Mouse (Mus musculus): Measurements from ENCODE around the gene Chchd6.

The Chchd6 gene

DNA sequence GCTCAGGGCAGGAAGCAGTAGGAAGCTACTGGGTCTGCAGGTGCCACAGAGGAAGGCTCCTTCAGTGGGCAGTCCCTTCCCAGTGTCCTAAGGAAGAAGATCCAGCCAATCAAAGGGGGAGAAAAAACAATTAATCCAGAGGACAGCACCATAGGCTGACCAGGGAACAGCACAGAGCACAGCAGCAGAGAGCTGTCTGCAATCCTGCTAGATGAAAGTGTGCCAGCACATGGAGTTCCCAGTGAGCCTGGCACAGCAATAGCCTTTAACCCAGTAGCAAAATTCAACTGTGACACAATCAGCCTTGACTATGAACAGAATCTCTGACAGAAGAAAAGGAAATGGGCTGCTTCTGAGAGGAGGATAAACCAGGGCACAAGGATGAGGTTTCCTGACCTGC, 9.8 kb downstream of the Chchd6 start:
- DNase-seq (ENCODE audit: low read depth, low spot score): no peak

- DNase-seq (ENCODE audit: low read depth, low spot score): no peak
Observed at GRCm38 (mm10) chr6:89584634-89585409, 10.6 kb downstream of the Chchd6 start.

DNA sequence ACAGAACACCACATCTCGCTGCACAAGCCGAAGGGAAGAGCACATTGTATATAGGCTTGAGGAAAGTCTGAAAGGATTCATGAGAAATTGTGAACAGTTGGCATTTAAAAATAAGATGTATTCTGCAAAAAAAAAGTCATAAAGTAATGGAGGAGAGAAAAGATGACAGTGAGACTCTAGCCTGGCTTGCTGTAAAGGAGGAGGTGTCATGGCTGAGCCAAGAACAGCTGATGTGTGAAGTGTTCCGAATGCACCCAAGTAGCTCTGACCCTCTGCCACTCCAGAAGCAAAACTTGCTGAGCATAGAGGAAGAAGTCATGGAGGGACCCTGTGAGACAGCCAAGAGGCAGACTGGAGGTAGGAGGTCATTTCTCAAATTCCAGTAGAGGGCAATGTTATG, 12.3 kb downstream of the Chchd6 start:
- DNase-seq (ENCODE audit: low read depth, low spot score): no peak

- DNase-seq (ENCODE audit: low read depth, low spot score): no peak
Observed at GRCm38 (mm10) chr6:89574641-89575040, 20.8 kb downstream of the Chchd6 start.

DNA sequence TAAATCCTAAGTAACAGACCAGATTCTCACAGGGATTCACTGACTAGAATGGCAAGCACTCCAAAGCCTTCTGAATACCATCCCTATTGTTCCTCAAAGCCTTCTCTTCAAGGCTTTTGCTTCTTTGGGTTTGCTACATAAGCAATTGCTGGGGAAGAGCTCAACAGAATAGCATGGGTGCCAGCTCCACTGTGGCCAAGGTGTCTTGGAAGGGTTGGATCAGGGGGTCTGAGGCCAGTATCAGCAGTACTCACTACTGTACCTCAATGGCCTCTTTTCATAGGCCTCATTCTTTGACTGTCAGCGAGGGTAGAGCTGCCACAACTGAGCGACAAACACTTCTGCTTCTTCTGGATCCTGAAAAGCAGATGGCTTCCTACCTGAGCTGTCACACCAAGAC, 21.7 kb downstream of the Chchd6 start:
- no peak for DNase-seq (ENCODE audit: low read depth, low spot score)

GRCm38 (mm10) chr6:89572921-89573636, 22.4 kb downstream of the Chchd6 start:
- DNase-seq (ENCODE audit: low read depth, low spot score): no peak

DNA sequence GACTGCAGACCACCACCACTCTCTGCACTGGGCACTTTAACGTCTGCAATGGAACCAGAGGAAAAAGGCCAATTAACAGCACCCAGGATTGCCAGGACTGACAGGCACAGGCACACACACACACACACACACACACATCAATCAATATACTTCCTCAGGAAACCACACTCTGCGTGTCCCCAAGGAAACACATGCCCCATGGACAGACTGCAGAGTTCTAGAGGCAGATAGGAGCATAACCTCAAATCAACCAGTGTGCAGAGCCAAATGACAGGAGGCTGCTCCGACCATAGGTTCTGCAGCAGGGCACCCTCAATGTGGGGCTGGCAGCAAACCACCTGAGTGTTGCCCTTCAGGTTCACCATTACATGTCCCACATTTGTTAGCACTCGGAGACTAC, 26.1 kb downstream of the Chchd6 start:
- DNase-seq (ENCODE audit: low read depth, low spot score): no peak

GRCm38 (mm10) chr6:89566740-89567139, 28.7 kb downstream of the Chchd6 start:
- no peak for DNase-seq (ENCODE audit: low read depth, low spot score)

GRCm38 (mm10) chr6:89563381-89563780, 32.1 kb downstream of the Chchd6 start:
- no peak for DNase-seq (ENCODE audit: low read depth, low spot score)

DNA sequence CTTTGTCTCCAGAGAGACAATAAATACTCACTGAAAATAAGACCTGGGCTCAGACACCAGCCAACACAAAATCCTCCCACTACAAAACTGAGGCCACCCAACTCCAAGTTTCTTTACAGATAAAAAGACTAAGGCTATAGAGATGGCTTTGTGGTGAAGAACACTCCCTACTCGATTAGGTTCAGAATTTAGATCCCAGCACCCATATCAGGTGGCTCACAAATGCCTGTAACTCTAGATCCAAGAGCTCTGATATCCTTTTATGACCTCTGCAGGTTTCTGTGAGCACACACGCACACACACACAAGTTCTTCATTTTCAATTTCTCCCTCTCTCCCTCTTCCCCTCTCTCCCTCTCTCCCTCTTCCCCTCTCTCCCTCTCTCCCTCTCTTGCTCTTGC, 34.6 kb downstream of the Chchd6 start:
- DNase-seq (ENCODE audit: low read depth, low spot score): no peak

DNA sequence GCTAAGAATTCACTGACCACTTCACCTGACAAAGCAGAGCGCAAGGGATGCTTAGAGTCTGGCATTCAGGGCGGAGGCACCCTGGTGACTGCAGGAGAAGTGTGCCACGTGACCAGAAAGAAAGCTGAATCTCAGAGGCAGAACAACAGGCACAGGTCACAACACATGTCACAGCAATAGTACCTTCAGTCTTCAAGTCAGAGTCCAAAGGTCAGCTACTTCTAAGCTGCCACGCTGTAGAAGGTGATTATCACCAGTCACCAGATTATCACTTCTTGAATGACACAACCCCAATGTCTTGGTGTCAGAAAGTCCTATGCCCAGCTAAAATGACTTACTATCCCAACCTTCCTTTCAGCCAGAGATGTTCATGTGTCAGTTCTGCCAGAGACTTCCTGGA, 37.8 kb downstream of the Chchd6 start:
- no peak for DNase-seq (ENCODE audit: low read depth, low spot score)

DNA sequence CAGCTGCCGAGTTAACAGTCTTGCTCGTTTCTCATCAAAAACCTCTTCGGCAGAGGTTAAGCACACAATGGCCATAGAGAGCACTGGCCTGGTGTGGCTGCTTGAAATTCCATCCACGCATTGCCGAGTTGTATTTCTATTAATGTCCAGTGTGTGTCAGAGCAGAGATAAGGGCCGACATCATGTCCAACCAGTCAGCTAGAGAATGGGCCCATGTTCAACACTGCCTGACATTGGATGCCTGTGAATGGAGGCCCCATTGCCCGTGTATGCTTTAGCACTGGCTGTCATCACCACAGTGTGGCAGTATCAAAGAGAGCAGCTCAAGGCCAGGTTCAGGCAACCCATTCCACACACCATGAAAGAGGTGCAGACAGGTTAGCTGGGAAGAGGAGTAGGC, 38.9 kb downstream of the Chchd6 start:
- no peak for DNase-seq (ENCODE audit: low read depth, low spot score)

GRCm38 (mm10) chr6:89555971-89556370, 39.5 kb downstream of the Chchd6 start:
- DNase-seq (ENCODE audit: low read depth, low spot score): no peak

DNA sequence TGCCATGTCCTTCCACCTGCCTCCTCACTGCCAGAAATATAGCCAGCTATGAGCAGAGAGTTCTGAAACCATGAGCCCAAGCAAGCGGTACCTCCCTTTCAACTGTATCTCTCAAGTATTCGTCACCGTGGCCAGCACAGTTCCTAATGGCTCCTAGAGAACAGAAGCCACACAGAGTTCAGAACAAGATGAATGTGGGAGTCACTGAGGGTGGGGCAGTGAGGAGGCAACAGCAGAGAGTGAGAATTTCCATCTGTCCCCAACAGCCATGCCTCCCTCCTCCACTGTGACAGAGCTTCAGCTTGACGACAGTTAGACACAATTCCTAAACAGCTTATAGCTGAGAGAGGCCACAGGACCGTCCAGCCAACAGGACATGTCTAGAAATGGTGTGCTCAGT, 41.4 kb downstream of the Chchd6 start:
- DNase-seq (ENCODE audit: low read depth, low spot score): no peak

GRCm38 (mm10) chr6:89553012-89553704, 42.3 kb downstream of the Chchd6 start:
- no peak for DNase-seq (ENCODE audit: low read depth, low spot score)

DNA sequence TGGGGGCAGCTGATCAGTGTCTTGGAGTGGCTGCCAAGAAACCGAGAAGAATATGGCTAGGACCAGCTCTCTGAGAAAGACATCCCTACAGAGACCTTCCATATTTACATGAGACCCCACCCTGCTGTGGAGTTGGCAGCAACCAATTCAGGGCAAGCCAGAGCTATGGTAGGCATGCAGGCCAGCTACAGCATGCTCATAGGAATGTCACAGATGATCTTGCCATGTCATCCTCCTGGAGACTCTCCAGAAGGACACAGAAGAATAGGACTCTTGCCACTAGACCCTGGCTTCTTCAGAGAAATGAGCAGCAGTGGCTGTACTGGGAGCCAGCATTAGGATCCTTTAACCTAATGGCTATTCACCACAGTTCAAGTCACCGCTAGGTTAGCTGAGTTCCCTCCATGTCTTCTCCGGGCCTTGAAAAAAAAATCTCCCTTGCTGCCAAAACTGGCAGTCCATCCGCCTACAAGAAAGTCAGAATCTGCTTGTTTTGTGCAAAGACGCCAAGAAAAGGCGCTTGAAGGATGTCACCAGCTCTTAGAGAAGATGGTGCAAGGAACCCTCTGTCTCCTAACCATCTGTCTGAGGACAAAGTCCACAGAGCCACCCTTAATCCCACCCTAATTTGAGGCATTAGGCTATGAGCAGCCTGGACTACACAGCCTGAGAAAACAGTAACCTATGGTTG, 43.0 kb downstream of the Chchd6 start:
- no peak for DNase-seq (ENCODE audit: low read depth, low spot score)

- DNase-seq (ENCODE audit: low read depth, low spot score): no peak
Observed at GRCm38 (mm10) chr6:89549157-89549556, 46.3 kb downstream of the Chchd6 start.

DNA sequence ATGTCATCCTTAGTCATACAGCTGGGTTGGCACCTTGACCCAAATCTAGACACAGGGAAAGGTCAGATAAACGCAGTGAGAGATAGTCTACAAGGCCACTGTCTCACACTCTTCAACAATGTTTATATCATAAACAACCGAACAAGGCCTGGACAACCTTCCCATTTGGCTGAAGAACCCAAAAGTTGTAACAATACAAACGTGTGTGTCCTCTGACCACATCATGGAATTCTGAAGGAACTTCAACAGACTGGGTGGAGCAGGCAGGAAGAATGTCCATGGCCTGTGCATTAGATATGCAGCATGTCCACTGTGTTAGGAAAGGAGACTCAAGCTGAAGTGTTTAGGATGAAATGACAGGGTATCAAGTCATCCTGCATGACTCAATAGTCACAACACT, 47.5 kb downstream of the Chchd6 start:
- DNase-seq (ENCODE audit: low read depth, low spot score): no peak

DNA sequence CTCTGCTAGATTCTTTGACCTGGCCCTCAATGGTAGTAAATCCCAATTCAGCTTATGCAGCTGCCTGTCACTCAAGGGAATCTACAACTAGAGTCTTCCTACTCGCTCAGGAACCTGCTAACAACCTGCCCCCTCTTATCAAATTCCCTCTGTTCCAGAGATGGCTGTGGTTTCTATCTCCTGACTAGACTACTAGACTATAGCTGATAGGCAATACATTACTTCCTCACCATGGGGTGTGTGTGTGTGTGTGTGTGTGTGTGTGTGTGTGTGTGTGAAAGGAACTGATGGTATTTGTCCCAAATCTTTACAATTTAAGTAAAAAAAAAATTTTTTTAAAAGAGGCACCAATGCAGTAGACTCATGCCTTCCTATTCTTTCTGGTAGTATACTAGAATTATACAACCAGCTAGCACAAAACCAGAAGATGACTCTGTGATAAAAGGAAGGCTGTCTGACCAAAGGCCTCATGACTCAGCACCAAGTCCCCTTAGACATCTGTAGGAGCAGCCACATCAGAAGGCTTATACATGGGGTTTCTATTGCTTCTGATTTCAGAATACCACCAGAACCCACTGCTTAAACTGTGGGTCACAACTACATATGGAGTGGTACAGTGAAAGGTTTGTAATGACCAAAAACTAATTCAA, 57.2 kb downstream of the Chchd6 start:
- no peak for DNase-seq (ENCODE audit: low read depth, low spot score)

GRCm38 (mm10) chr6:89535626-89536225, 59.7 kb downstream of the Chchd6 start:
- no peak for DNase-seq (ENCODE audit: low read depth, low spot score)

- no peak for DNase-seq (ENCODE audit: low read depth, low spot score)
Observed at GRCm38 (mm10) chr6:89524766-89525165, 70.7 kb downstream of the Chchd6 start.
